Mouse (Mus musculus) thymus, postnatal 36 days (tissue): ENCODE measurements around the gene Rnd2.
"Not testable (repeated sequence)": the region's sequence is repeated elsewhere in the genome, so short reads cannot be mapped to it uniquely, and the experiment has no call there.

Experiments used
- DNase-seq, 2 experiments: peaks; one replicate each; pipeline ENCODE4 v3.0.0; 2022; ENCODE audit warnings: mixed read lengths in 2 of 2

Gene Rnd2

GRCm38 (mm10) chr11:101464211-101465100 is at the start of gene Rnd2:
TSS of gene Rnd2 (plus strand) at chr11:101464999.
- no peak for DNase-seq

- no peak for DNase-seq
These were observed 49.5 kb upstream of the Rnd2 start for GRCm38 (mm10) chr11:101415306-101415705.

DNA sequence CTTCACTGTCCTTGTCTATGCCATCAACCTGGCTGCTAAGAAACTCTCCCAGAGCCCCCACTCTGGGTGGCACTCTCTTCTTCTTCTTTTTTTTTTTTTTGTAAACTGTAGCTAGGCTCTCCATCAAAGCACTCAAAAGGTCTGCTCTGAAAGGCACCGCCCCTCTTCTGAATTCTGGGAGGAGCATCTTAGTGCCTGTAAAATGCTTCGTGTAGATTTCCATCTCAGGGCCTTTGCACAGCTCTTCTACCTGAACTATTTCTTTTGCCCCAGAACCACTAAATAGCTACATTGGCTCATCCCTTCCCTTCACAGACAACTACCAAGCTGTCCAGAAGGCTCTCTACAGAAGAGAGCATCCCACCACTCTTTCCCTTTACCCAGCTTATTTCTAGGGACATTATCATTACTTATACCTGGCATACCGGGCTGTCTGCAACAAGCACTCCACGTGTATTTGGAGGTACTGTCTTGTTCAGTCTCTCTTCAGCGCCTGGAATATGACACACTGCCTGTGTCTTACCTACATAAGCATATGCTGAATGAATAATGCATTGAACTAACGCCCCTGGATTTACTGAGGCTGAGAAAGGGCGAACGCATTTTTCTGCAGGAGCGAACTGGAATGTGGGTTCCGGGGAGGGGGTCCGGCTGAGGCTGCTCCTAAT is 48.2 kb upstream of the Rnd2 start:
- no peak for DNase-seq

GRCm38 (mm10) chr11:101417101-101417855 is 47.5 kb upstream of the Rnd2 start, which contains the start of gene Aarsd1:
TSS of gene Aarsd1 (minus strand) at chr11:101417615.
- DNase-seq, result peak; percentile 89 to 91

DNA sequence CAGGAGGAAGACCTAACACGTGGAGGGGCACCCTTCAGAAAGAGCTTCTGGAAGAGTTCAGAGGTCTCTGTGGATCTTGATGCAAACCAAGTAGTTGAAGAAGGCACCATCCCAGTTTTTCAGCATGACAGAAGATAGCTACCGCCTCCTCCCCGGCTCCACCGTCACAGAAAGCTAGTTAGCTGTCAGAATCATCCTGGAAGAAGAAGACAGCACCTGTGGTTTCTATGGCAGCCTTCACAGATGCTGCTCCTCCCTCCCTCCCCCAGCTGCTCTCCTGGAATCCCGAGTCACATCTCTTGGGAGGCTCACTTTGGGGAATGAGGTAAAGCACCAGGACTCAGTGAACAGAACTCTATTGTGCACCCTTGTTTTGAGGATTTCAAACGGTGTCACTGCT is 45.8 kb upstream of the Rnd2 start:
- no peak for DNase-seq

GRCm38 (mm10) chr11:101419610-101420009 is 45.2 kb upstream of the Rnd2 start:
- no peak for DNase-seq

- no peak for DNase-seq
These were observed 44.7 kb upstream of the Rnd2 start for GRCm38 (mm10) chr11:101420148-101420547.

DNA sequence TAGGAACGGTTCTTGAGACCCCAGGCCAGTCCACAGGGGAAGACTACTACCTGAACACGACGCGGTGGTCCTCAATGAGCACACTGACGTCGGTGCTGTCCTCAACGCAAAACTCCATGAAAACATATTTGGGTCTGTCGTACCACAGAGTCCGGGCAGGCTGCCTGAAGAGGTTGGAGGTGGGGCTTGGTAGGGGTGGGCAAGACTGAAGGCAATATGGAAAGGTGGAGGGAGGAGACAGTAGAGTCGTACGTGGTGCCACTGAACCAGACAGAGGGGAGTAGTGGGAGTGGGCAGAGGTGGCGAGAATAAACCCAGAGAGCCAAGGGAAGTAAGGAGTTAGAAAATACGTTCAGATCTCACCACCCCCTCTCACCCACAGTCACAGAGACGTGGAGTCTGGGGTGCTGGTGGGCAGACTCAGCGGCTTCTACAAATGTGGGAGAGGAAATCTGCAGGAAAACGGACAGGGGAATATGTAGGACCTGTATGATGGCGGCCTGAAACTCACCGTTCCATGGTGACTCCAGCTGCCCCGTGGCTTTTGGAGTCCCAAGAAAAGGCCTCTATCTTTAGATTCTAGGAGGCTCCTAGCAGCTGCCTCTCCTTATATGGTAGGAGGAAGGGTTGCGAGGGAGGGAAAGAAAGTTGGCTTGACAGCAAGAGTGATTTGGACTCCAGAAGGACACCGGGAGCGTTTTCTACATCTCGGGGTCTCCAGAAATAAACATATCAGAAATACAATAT is 40.5 kb upstream of the Rnd2 start, which contains the start of gene Gm27029:
Gene Gm27029 (minus strand): TSS at position 692 of the 747 bp plus-strand sequence.
- DNase-seq, result no peak

- peak; percentile 98 for DNase-seq
These were observed 39.6 kb upstream of the Rnd2 start, which contains the start of the genes Rundc1 and Ptges3l for GRCm38 (mm10) chr11:101424925-101425813. TSS of gene Rundc1 (plus strand) at chr11:101425085. TSS of gene Ptges3l (minus strand) at chr11:101425333.

- no peak for DNase-seq
These were observed 38.6 kb upstream of the Rnd2 start for GRCm38 (mm10) chr11:101426165-101426564.

DNA sequence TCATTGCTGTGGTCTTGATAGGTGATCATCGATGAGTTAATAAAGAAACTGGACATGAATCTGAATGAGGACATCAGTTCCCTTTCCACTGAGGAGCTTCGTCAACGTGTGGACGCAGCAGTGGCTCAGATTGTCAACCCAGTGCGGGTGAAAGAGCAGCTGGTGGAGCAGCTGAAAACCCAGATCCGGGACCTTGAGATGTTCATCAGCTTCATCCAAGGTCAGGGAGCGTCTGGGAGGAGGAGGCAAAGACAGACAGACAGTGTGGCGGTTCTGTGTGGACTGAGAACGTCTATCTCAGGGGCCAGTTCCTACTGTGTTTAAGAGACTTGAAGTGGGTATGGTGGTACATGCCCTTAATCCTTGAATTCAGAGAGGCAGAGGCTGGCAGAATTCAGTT is 33.5 kb upstream of the Rnd2 start:
- no peak for DNase-seq

DNA sequence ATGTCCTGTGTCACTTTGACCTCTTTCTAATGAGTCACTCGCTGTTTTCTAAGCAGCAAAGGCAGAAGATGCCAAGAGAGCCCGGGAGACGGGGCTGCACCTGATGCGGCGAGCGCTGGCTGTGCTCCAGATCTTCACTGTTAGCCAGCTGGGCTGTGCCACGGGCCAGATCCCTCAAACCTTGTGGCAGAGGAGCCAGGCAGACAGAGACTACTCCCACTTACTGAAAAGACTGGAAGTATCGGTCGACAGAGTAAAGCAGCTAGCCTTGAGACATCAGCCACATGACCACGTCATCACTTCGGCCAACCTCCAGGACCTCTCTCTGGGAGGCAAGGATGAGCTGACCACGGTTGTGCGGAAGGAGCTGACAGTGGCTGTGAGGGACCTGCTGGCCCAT is 31.4 kb upstream of the Rnd2 start:
- no peak for DNase-seq

DNA sequence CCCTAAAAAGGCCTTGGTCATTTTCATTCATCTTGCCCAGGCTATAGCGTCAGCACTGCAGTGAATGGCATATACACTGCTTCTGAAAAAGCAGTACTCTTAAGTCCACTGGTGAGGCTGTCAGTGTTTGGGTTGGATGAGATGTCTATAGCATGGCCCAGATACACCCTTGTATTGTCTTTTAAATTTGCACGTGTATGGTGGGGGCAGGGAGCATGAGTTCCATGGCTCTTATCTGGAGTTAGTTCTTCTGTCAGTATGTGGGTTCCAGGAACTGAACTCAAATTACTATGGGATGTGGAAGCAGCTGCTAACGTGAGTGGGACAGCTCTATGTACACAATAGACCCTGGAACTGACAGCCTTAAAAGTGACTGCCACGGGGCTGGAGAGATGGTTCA is 29.0 kb upstream of the Rnd2 start:
- DNase-seq, result no peak

GRCm38 (mm10) chr11:101436916-101437315 is 27.9 kb upstream of the Rnd2 start:
- no peak for DNase-seq

GRCm38 (mm10) chr11:101438006-101438405 is 26.8 kb upstream of the Rnd2 start:
- DNase-seq, result not testable (repeated sequence)

GRCm38 (mm10) chr11:101441450-101442126 is 23.2 kb upstream of the Rnd2 start:
- DNase-seq, result not testable (repeated sequence)

GRCm38 (mm10) chr11:101442127-101442693 is 22.6 kb upstream of the Rnd2 start, which contains the start of gene Rpl27:
TSS of gene Rpl27 (plus strand) at chr11:101442298.
- peak; percentile 92 to 98 for DNase-seq

- no peak for DNase-seq
These were observed 22.0 kb upstream of the Rnd2 start for GRCm38 (mm10) chr11:101442760-101443159.

DNA sequence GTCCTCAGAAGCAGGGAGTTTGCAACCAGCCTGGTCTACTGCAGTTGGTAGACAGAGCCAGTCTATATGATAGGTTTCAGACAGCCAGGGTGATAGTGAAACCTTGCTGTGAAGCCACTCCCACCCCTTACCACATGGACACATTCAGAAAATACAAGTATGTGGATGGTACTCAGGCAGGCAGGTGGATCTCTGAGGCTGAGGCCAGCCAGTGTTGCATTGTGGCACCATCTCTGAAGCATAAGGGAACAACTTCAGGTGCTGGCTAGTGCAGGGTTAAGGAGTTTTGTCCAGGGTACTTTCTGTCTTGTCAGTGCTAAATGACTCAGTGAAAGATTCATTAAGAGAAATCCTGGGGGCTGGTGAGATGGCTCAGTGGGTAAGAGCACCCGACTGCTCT is 18.5 kb upstream of the Rnd2 start:
- DNase-seq, result no peak

DNA sequence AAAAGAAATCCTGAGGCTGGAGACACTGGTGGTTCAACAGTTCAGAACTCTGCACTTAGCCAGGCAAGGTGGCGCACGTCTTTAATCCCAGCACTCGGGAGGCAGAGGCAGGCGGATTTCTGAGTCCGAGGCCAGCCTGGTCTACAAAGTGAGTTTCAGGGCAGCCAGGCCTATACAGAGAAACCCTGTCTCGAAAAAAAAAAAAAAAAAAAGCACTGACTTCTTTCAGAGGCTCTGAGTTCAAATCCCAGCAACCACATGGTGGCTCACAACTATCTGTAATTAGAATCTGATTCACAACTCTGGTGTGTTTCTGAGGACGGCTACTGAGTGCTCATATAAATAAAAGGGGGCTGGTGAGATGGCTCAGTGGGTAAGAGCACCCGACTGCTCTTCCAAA is 17.9 kb upstream of the Rnd2 start:
- DNase-seq, result not testable (repeated sequence)
